Mouse (Mus musculus) liver, embryonic 14.5 days (tissue): Measurements from ENCODE around the gene Rasgrp3.

Experiments
- CTCF ChIP-seq: IDR thresholded peaks from 2 replicates; pipeline ENCODE4 v1.5.1; 2016; ENCODE audit warnings: antibody characterized with exemption, low read depth, control low read depth
- EP300 ChIP-seq: IDR thresholded peaks from 2 replicates; pipeline ENCODE4 v1.6.1; 2016; ENCODE audit warnings: antibody characterized with exemption, low read depth

GRCm38 (mm10) chr17:75406405-75406804 lies 29.3 kb upstream of the Rasgrp3 start:
- TF ChIP-seq EP300 (no peak), CTCF (peak; percentile 12; the same call in 1 of the 2 replicates)
